Mouse (Mus musculus) limb, embryonic 10.5 days (tissue): Measurements from ENCODE around the gene Mall. TPM values are rescaled to one million over a fixed set of nuclear protein-coding genes. Genes with fewer than 3 reads are reported as not detected.
A peak's percentile ranks its signal among the peaks of the same experiment; 100 is the strongest.

Experiments used
- DNase-seq: peaks from one replicate; pipeline ENCODE4 v3.0.0-alpha.2; 2017; ENCODE audit warnings: low spot score
- H3K27ac ChIP-seq: fragments of 300-500 bp; sonication (generic); 2 replicates; pipeline ENCODE4 v1.5.1; 2016; ENCODE audit warnings: mild to moderate bottlenecking
- H3K27me3 ChIP-seq: fragments of 300-500 bp; sonication (generic); 2 replicates; pipeline ENCODE4 v1.6.1; 2016; ENCODE audit warnings: low read depth, mild to moderate bottlenecking; ENCODE audit not compliant: poor library complexity, severe bottlenecking
- H3K36me3 ChIP-seq: fragments of 300-500 bp; sonication (generic); 2 replicates; pipeline ENCODE4 v1.6.1; 2016; ENCODE audit warnings: mild to moderate bottlenecking, moderate library complexity
- H3K4me1 ChIP-seq: fragments of 300-500 bp; sonication (generic); 2 replicates; pipeline ENCODE4 v1.6.1; 2016
- H3K4me3 ChIP-seq: fragments of 300-500 bp; sonication (generic); 2 replicates; pipeline ENCODE4 v1.5.1; 2016; ENCODE audit warnings: mild to moderate bottlenecking, moderate library complexity
- H3K9me3 ChIP-seq: fragments of 300-500 bp; sonication (generic); replicated peaks from 2 replicates; pipeline ENCODE4 v1.6.1; 2016; ENCODE audit warnings: mild to moderate bottlenecking
- WGBS: fragments of 180-500 bp; shearing (Covaris S2); methylation state at CpG from one replicate; pipeline ENCODE4 v1.1.7; 2016; 5-methylcytosine and 5-hydroxymethylcytosine counted together
- polyA plus RNA-seq: library from polyadenylated mRNA; unstranded; fragments of >200 nt; fragmentation: Nextera tagmentation; extraction: Ambion mirVana; gene quantifications from 2 replicates; pipeline ENCODE4 v1.2.1, GENCODE M21; 2016

Mall gene
- polyA plus RNA-seq: 1.3 and 1.8 TPM in 2 replicates

GRCm38 (mm10) chr2:127729671-127730070, at the start of gene Mall:
Mall (minus strand) TSS chr2:127729932.
- peaks cover 37% of the 10 kb centered on the region for H3K27me3 ChIP-seq
- H3K27ac ChIP-seq: peak within 1 kb of the TSS; percentile 58; the same call in 1 of the 2 replicates
- DNase-seq: peak; percentile 48
- peak within 1 kb of the TSS; percentile 41 for H3K4me3 ChIP-seq
- no peaks in the 10 kb centered on the region for H3K9me3 ChIP-seq
- H3K36me3 ChIP-seq: no peaks in the 10 kb centered on the region
- H3K4me1 ChIP-seq: peaks cover 27% of the 10 kb centered on the region
- WGBS: under 1% methylated on average over 26 of the region's 26 CpGs

- peaks cover 38% of the 10 kb centered on the region for H3K36me3 ChIP-seq
- H3K4me3 ChIP-seq: no peak overlapping the region
- no peaks in the 10 kb centered on the region for H3K9me3 ChIP-seq
- 88% methylated on average over 5 of the region's 5 CpGs for WGBS
- H3K27ac ChIP-seq: no peak overlapping the region
- no peaks in the 10 kb centered on the region for H3K27me3 ChIP-seq
- DNase-seq: no peak
- no peaks in the 10 kb centered on the region for H3K4me1 ChIP-seq
These were observed 48.7 kb upstream of the Mall start for GRCm38 (mm10) chr2:127778451-127778850.

DNA sequence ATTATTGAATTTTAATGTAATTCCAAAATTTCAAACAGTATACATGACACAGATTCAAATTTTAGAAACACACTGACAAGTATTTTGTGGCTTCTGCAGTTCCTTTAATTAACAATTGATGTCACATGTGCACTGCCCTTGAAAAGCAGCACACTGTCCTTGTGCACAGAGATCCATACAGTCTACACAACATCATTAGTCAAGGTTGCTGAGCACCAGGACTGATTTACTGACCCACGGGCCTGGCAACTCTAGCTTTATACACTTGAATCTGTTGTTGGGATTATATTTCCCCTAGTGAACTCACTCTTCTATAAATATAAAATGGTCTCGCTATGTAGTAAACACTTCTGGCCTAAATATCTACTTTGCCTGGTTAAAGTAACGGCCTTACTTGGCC, 45.3 kb upstream of the Mall start:
- no peaks in the 10 kb centered on the region for H3K4me1 ChIP-seq
- no peaks in the 10 kb centered on the region for H3K9me3 ChIP-seq
- no peak overlapping the region for H3K4me3 ChIP-seq
- no peak overlapping the region for H3K27ac ChIP-seq
- 91% methylated on average over 3 of the region's 3 CpGs for WGBS
- no peak for DNase-seq
- H3K27me3 ChIP-seq: no peaks in the 10 kb centered on the region
- H3K36me3 ChIP-seq: peaks cover 63% of the 10 kb centered on the region

GRCm38 (mm10) chr2:127774578-127774941, 44.8 kb upstream of the Mall start:
- Histone ChIP-seq H3K27me3 (no peaks in the 10 kb centered on the region), H3K4me3 (no peak overlapping the region), H3K4me1 (no peaks in the 10 kb centered on the region), H3K9me3 (no peaks in the 10 kb centered on the region), H3K27ac (no peak overlapping the region), H3K36me3 (peaks cover 68% of the 10 kb centered on the region)
- 45% methylated on average over 1 of the region's 1 CpGs for WGBS
- no peak for DNase-seq

DNA sequence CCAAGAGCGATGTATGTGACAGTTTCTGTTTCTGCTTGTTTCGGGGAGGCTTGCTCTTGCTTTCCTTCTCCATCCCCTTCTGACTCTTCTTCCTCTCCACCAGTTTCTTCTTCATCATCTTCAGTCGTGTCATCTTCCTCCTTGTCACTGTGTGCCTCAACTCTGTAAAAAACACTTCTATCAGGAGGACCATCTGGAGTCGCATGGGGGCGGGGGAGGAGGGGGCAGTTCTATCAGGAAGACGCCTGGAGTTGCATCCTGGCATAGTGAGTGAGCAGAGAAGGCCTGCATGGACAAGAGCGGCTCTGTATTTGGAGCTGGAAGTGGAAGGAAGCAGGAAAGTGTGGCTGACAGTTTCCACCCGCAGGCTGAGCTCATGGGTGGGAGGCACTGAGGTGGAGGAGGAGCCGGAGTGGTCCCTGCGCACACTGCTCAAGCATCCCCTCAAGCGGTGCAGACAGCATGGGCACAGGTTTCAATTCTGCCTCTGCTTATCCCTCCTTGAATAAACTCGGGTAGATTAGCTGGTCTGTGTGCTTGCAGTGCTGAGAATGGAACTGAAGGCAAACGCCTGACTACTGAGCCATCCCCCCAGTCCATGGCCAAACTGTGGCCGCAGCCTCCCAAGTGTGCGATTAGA, 44.3 kb upstream of the Mall start:
- Histone ChIP-seq H3K27me3 (no peaks in the 10 kb centered on the region), H3K9me3 (no peaks in the 10 kb centered on the region), H3K4me3 (no peak overlapping the region), H3K36me3 (peaks cover 69% of the 10 kb centered on the region), H3K27ac (no peak overlapping the region), H3K4me1 (no peaks in the 10 kb centered on the region)
- WGBS: 64% methylated on average over 15 of the region's 15 CpGs
- DNase-seq: no peak

DNA sequence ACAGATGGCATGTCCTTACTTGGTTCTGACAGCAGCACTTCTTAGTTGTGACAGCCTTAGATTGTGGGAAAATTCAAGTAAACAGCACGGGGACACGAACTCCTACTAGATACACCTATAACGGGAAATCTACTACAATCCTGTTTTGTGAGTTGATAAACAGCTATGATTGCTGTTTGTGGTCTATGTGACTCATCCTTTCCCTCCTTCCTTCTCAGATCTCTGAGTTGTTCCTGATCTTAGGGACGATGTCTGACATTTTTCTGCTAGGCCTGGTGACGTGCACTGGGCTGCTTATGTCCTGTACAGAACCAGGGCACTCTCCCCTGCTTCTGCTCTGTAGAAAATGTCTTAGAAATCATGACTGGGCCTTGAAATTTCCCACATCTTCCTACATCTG, 31.9 kb upstream of the Mall start:
- H3K27ac ChIP-seq: no peak overlapping the region
- H3K4me3 ChIP-seq: no peak overlapping the region
- H3K27me3 ChIP-seq: no peaks in the 10 kb centered on the region
- WGBS: 94% methylated on average over 5 of the region's 5 CpGs
- peaks cover 80% of the 10 kb centered on the region for H3K36me3 ChIP-seq
- H3K9me3 ChIP-seq: no peaks in the 10 kb centered on the region
- DNase-seq: no peak
- H3K4me1 ChIP-seq: no peaks in the 10 kb centered on the region

- no peak overlapping the region for H3K4me3 ChIP-seq
- no peak for DNase-seq
- peaks cover 78% of the 10 kb centered on the region for H3K36me3 ChIP-seq
- H3K9me3 ChIP-seq: no peaks in the 10 kb centered on the region
- H3K27ac ChIP-seq: peak overlapping the region; percentile 19; the same call in 1 of the 2 replicates
- H3K27me3 ChIP-seq: no peaks in the 10 kb centered on the region
- H3K4me1 ChIP-seq: no peaks in the 10 kb centered on the region
- 79% methylated on average over 10 of the region's 10 CpGs for WGBS
These were observed 30.8 kb upstream of the Mall start for GRCm38 (mm10) chr2:127760429-127761000.

- 94% methylated on average over 6 of the region's 6 CpGs for WGBS
- Histone ChIP-seq H3K4me3 (no peak overlapping the region), H3K36me3 (peaks cover 77% of the 10 kb centered on the region), H3K27ac (peak overlapping the region; percentile 19; the same call in 1 of the 2 replicates), H3K9me3 (no peaks in the 10 kb centered on the region), H3K4me1 (no peaks in the 10 kb centered on the region), H3K27me3 (no peaks in the 10 kb centered on the region)
- DNase-seq: no peak
These were observed 30.3 kb upstream of the Mall start for GRCm38 (mm10) chr2:127760014-127760413.

DNA sequence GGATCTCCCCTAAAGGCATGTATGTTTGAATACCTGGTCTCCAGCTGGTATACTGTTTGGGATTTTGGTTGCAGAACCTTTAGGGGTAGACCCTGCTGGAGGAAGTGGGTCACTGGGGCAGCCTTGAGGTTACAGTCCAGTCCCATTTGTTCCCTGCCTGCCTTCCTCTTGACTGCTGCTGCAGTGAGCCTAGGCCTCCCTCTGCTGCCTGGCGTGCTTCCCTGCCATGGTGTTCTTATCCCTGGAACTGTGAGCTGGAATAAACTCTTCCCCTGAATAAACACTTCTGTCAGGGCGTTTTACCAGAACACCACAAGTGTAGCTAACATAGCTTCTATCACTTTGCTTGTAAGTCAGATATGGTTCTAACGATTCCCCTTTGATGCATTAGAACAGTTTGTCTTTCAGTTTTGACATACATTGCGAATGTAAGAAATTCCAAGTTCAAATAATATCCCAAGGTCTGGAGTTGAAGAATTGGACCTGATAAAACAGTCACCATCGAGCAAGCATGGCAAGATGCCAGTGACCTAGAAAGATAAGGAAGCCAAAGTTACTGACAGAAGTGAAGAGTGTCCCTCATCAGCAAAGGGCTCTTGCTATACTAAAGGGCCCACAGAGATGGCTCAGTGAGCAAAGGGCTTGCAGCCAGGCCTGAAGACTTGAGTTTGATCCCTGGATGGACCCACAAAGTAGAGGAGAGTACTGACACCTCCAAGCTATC, 29.6 kb upstream of the Mall start:
- no peaks in the 10 kb centered on the region for H3K27me3 ChIP-seq
- no peaks in the 10 kb centered on the region for H3K9me3 ChIP-seq
- H3K4me3 ChIP-seq: no peak overlapping the region
- WGBS: 89% methylated on average over 5 of the region's 5 CpGs
- peaks cover 74% of the 10 kb centered on the region for H3K36me3 ChIP-seq
- no peaks in the 10 kb centered on the region for H3K4me1 ChIP-seq
- no peak overlapping the region for H3K27ac ChIP-seq
- DNase-seq: no peak

DNA sequence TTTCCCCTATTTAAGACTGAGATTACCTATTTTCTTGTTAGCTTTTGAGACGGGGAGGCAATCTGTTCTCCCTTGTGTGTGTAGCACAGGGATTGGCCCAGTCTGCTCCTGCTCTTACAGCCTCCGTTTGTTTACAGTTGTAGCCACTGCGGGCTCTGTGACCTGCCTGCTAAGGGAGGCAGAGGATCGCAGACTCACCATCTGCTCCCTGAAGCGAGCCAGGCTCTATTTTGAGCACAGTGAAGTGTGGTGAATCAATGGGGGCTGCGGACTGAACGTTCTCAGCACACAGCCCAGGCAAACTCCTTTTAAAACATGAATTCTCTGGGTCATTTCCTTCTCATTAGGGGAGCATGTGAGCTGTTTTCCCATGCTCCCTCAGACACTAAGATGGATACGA, 27.4 kb upstream of the Mall start:
- H3K27ac ChIP-seq: no peak overlapping the region
- H3K4me1 ChIP-seq: no peaks in the 10 kb centered on the region
- WGBS: 29% methylated on average over 8 of the region's 8 CpGs
- no peaks in the 10 kb centered on the region for H3K27me3 ChIP-seq
- no peak for DNase-seq
- H3K36me3 ChIP-seq: peaks cover 61% of the 10 kb centered on the region
- H3K9me3 ChIP-seq: no peaks in the 10 kb centered on the region
- no peak overlapping the region for H3K4me3 ChIP-seq

GRCm38 (mm10) chr2:127754113-127754512, 24.4 kb upstream of the Mall start:
- Histone ChIP-seq H3K9me3 (no peaks in the 10 kb centered on the region), H3K4me3 (no peak overlapping the region), H3K36me3 (peaks cover 34% of the 10 kb centered on the region), H3K4me1 (no peaks in the 10 kb centered on the region), H3K27ac (no peak overlapping the region), H3K27me3 (no peaks in the 10 kb centered on the region)
- DNase-seq: no peak
- WGBS: 93% methylated on average over 4 of the region's 4 CpGs

GRCm38 (mm10) chr2:127751849-127752610, 22.3 kb upstream of the Mall start:
- Histone ChIP-seq H3K4me1 (no peaks in the 10 kb centered on the region), H3K27ac (no peak overlapping the region), H3K36me3 (peaks cover 19% of the 10 kb centered on the region), H3K4me3 (no peak overlapping the region), H3K27me3 (no peaks in the 10 kb centered on the region), H3K9me3 (no peaks in the 10 kb centered on the region)
- no peak for DNase-seq
- 80% methylated on average over 11 of the region's 11 CpGs for whole genome bisulfite sequencing

DNA sequence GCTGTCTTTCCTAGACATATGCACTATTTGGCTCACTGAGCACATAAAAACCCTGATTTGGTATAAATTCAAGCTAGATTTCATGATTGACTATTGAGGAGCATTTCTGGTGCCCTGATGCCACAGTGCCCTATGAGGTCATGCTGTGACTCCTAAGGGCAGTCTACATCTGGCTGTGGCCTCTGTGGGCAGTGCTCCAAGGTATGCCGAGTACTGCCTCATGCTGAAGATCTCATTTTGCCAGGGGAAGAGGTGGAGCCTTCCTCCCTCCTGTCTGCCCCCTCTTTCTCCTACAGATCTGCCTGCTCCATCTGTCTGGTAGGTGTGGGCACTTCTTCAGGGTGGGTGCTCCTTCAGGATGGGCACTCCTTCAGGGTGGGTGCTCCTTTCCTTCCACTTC, 19.6 kb upstream of the Mall start:
- Histone ChIP-seq H3K36me3 (peaks cover 9% of the 10 kb centered on the region; the same call in 1 of the 2 replicates), H3K9me3 (no peaks in the 10 kb centered on the region), H3K27me3 (no peaks in the 10 kb centered on the region), H3K27ac (no peak overlapping the region), H3K4me1 (peaks cover 1% of the 10 kb centered on the region; the same call in 1 of the 2 replicates), H3K4me3 (no peak overlapping the region)
- WGBS: 69% methylated on average over 1 of the region's 1 CpGs
- DNase-seq: no peak
